Mouse (Mus musculus) neural tube, embryonic 11.5 days (tissue): ENCODE measurements around the gene Pphln1. TPM values are rescaled to one million over a fixed set of nuclear protein-coding genes. Genes with fewer than 3 reads are reported as not detected.

Experiments
- ATAC-seq: fragments of 200-750 bp; cut with Nextera tagmentation; 2 replicates; pipeline ENCODE4 v1.8.0; 2017; ENCODE audit warnings: moderate number of reproducible peaks, mild to moderate bottlenecking, moderate TSS enrichment, moderate library complexity; ENCODE audit not compliant: insufficient read depth, low FRiP score, low TSS enrichment
- DNase-seq: peaks from one replicate; pipeline ENCODE4 v3.0.0-alpha.2; 2015; ENCODE audit warnings: low spot score
- H3K27ac ChIP-seq: fragments of 300-500 bp; sonication (generic); 2 replicates; pipeline ENCODE4 v1.5.1; 2014; ENCODE audit warnings: low read depth, mild to moderate bottlenecking, low read length
- H3K27me3 ChIP-seq: fragments of 300-500 bp; sonication (generic); 2 replicates; pipeline ENCODE4 v1.6.1; 2014; ENCODE audit warnings: mild to moderate bottlenecking, low read length, mixed read lengths; ENCODE audit not compliant: control insufficient read depth, insufficient read depth
- H3K36me3 ChIP-seq: fragments of 300-500 bp; sonication (generic); 2 replicates; pipeline ENCODE4 v1.6.1; 2014; ENCODE audit warnings: mild to moderate bottlenecking, low read length, moderate library complexity, mixed read lengths; ENCODE audit not compliant: control insufficient read depth, insufficient read depth
- H3K4me1 ChIP-seq: fragments of 300-500 bp; sonication (generic); 2 replicates; pipeline ENCODE4 v1.6.1; 2014; ENCODE audit warnings: low read length, mixed read lengths; ENCODE audit not compliant: control insufficient read depth, insufficient read depth
- H3K4me2 ChIP-seq: fragments of 300-500 bp; sonication (generic); 2 replicates; pipeline ENCODE4 v1.6.1; 2014; ENCODE audit warnings: low read depth, mild to moderate bottlenecking, moderate library complexity
- H3K4me3 ChIP-seq: fragments of 300-500 bp; sonication (generic); 2 replicates; pipeline ENCODE4 v1.5.1; 2014; ENCODE audit warnings: low read depth, low read length
- H3K9ac ChIP-seq: fragments of 300-500 bp; sonication (generic); 2 replicates; pipeline ENCODE4 v1.6.1; 2014; ENCODE audit warnings: mild to moderate bottlenecking, low read length
- H3K9me3 ChIP-seq: fragments of 300-500 bp; sonication (generic); 2 replicates; pipeline ENCODE4 v1.6.1; 2016; ENCODE audit warnings: low read length; ENCODE audit not compliant: control insufficient read depth
- WGBS: fragments of 180-500 bp; shearing (Covaris S2); extraction: QIAGEN DNeasy Blood & Tissue Kit; methylation state at CpG from one replicate; pipeline ENCODE4 v1.1.7; 2014; 5-methylcytosine and 5-hydroxymethylcytosine counted together
- polyA plus RNA-seq: library from polyadenylated mRNA; unstranded; fragments of >200 nt; fragmentation: Nextera tagmentation; extraction: Ambion mirVana; gene quantifications from 2 replicates; pipeline ENCODE4 v1.2.1, GENCODE M21; 2014

Pphln1 gene
- polyA plus RNA-seq, 1 experiment from 2014 or later, result 56.7 TPM

GRCm38 (mm10) chr15:93412445-93412844 is 14.3 kb downstream of the Pphln1 start:
- H3K4me1 ChIP-seq, result no peaks in the 10 kb centered on the region
- H3K4me2 ChIP-seq, result no peak overlapping the region
- no peak overlapping the region for H3K9ac ChIP-seq
- H3K27ac ChIP-seq, result no peak overlapping the region
- no peak for ATAC-seq
- no peaks in the 10 kb centered on the region for H3K9me3 ChIP-seq
- H3K27me3 ChIP-seq, result no peaks in the 10 kb centered on the region
- no peak for DNase-seq
- H3K36me3 ChIP-seq, result peaks cover 2% of the 10 kb centered on the region; the same call in 1 of the 2 replicates
- no peak overlapping the region for H3K4me3 ChIP-seq
- 93% methylated on average over 3 of the region's 3 CpGs for WGBS

- H3K27ac ChIP-seq, result no peak overlapping the region
- no peaks in the 10 kb centered on the region for H3K4me1 ChIP-seq
- WGBS, result 95% methylated on average over 9 of the region's 9 CpGs
- no peaks in the 10 kb centered on the region for H3K27me3 ChIP-seq
- H3K36me3 ChIP-seq, result peaks cover 2% of the 10 kb centered on the region; the same call in 1 of the 2 replicates
- DNase-seq (no peak), ATAC-seq (no peak)
- no peak overlapping the region for H3K4me3 ChIP-seq
- H3K4me2 ChIP-seq, result no peak overlapping the region
- no peak overlapping the region for H3K9ac ChIP-seq
- no peaks in the 10 kb centered on the region for H3K9me3 ChIP-seq
Observed at GRCm38 (mm10) chr15:93414456-93414855, 16.3 kb downstream of the Pphln1 start.

GRCm38 (mm10) chr15:93416300-93416699 is 18.1 kb downstream of the Pphln1 start:
- H3K4me1 ChIP-seq, result no peaks in the 10 kb centered on the region
- ATAC-seq (no peak), DNase-seq (no peak)
- H3K9me3 ChIP-seq, result no peaks in the 10 kb centered on the region
- 94% methylated on average over 6 of the region's 6 CpGs for WGBS
- H3K9ac ChIP-seq, result no peak overlapping the region
- H3K36me3 ChIP-seq, result peaks cover 4% of the 10 kb centered on the region
- H3K4me2 ChIP-seq, result no peak overlapping the region
- H3K27me3 ChIP-seq, result no peaks in the 10 kb centered on the region
- H3K4me3 ChIP-seq, result no peak overlapping the region
- no peak overlapping the region for H3K27ac ChIP-seq

GRCm38 (mm10) chr15:93420596-93420995 is 22.4 kb downstream of the Pphln1 start:
- no peaks in the 10 kb centered on the region for H3K27me3 ChIP-seq
- DNase-seq, result no peak
- H3K4me2 ChIP-seq, result no peak overlapping the region
- H3K27ac ChIP-seq, result no peak overlapping the region
- no peak overlapping the region for H3K4me3 ChIP-seq
- H3K36me3 ChIP-seq, result peaks cover 2% of the 10 kb centered on the region
- H3K4me1 ChIP-seq, result no peaks in the 10 kb centered on the region
- H3K9me3 ChIP-seq, result no peaks in the 10 kb centered on the region
- no peak for ATAC-seq
- H3K9ac ChIP-seq, result no peak overlapping the region
- WGBS, result 83% methylated on average over 7 of the region's 7 CpGs

- H3K36me3 ChIP-seq, result peaks cover 2% of the 10 kb centered on the region
- no peaks in the 10 kb centered on the region for H3K27me3 ChIP-seq
- H3K9me3 ChIP-seq, result no peaks in the 10 kb centered on the region
- no peak overlapping the region for H3K9ac ChIP-seq
- 96% methylated on average over 1 of the region's 1 CpGs for WGBS
- no peak for ATAC-seq
- H3K4me3 ChIP-seq, result no peak overlapping the region
- DNase-seq, result no peak
- no peak overlapping the region for H3K4me2 ChIP-seq
- no peak overlapping the region for H3K27ac ChIP-seq
- H3K4me1 ChIP-seq, result no peaks in the 10 kb centered on the region
Observed at GRCm38 (mm10) chr15:93422537-93422936, 24.4 kb downstream of the Pphln1 start.

- no peak overlapping the region for H3K4me3 ChIP-seq
- H3K9me3 ChIP-seq, result no peaks in the 10 kb centered on the region
- peaks cover 5% of the 10 kb centered on the region; the same call in 1 of the 2 replicates for H3K4me1 ChIP-seq
- ATAC-seq (peak; percentile 41; the same call in 1 of the 2 replicates), DNase-seq (peak; percentile 51)
- no peak overlapping the region for H3K9ac ChIP-seq
- no peaks in the 10 kb centered on the region for H3K27me3 ChIP-seq
- peak overlapping the region; percentile 35; the same call in 1 of the 2 replicates for H3K27ac ChIP-seq
- no peak overlapping the region for H3K4me2 ChIP-seq
- H3K36me3 ChIP-seq, result no peaks in the 10 kb centered on the region
- 51% methylated on average over 11 of the region's 11 CpGs for WGBS
Observed at GRCm38 (mm10) chr15:93433811-93434210, 35.7 kb downstream of the Pphln1 start.

GRCm38 (mm10) chr15:93435998-93436397 is 37.8 kb downstream of the Pphln1 start:
- Histone ChIP-seq H3K4me1 (peaks cover 5% of the 10 kb centered on the region; the same call in 1 of the 2 replicates), H3K4me3 (no peak overlapping the region), H3K4me2 (no peak overlapping the region), H3K9me3 (no peaks in the 10 kb centered on the region), H3K9ac (no peak overlapping the region), H3K27me3 (no peaks in the 10 kb centered on the region), H3K27ac (no peak overlapping the region), H3K36me3 (no peaks in the 10 kb centered on the region)
- no peak for DNase-seq
- WGBS, result 92% methylated on average over 12 of the region's 12 CpGs
- no peak for ATAC-seq

GRCm38 (mm10) chr15:93438663-93439062 is 40.5 kb downstream of the Pphln1 start:
- DNase-seq (peak; percentile 69), ATAC-seq (no peak)
- Histone ChIP-seq H3K36me3 (peaks cover 9% of the 10 kb centered on the region), H3K4me3 (no peak overlapping the region), H3K27me3 (no peaks in the 10 kb centered on the region), H3K4me1 (no peaks in the 10 kb centered on the region; the same call in 1 of the 2 replicates), H3K9me3 (no peaks in the 10 kb centered on the region), H3K27ac (no peak overlapping the region), H3K9ac (no peak overlapping the region), H3K4me2 (no peak overlapping the region)
- 44% methylated on average over 5 of the region's 5 CpGs for WGBS

GRCm38 (mm10) chr15:93442271-93442670 is 44.1 kb downstream of the Pphln1 start:
- Histone ChIP-seq H3K9ac (no peak overlapping the region), H3K4me2 (no peak overlapping the region), H3K9me3 (no peaks in the 10 kb centered on the region), H3K27ac (no peak overlapping the region), H3K27me3 (no peaks in the 10 kb centered on the region), H3K4me3 (no peak overlapping the region), H3K4me1 (no peaks in the 10 kb centered on the region), H3K36me3 (peaks cover 9% of the 10 kb centered on the region)
- 92% methylated on average over 4 of the region's 4 CpGs for WGBS
- ATAC-seq, result no peak
- no peak for DNase-seq
